Mouse (Mus musculus): ENCODE measurements at regions not wholly inside any gene's neighbourhood (a gene's known extent, or its start where the extent isn't known, plus 50 kb on each side); places are given as distances from the start of the nearest gene placed in this dataset.

DNA sequence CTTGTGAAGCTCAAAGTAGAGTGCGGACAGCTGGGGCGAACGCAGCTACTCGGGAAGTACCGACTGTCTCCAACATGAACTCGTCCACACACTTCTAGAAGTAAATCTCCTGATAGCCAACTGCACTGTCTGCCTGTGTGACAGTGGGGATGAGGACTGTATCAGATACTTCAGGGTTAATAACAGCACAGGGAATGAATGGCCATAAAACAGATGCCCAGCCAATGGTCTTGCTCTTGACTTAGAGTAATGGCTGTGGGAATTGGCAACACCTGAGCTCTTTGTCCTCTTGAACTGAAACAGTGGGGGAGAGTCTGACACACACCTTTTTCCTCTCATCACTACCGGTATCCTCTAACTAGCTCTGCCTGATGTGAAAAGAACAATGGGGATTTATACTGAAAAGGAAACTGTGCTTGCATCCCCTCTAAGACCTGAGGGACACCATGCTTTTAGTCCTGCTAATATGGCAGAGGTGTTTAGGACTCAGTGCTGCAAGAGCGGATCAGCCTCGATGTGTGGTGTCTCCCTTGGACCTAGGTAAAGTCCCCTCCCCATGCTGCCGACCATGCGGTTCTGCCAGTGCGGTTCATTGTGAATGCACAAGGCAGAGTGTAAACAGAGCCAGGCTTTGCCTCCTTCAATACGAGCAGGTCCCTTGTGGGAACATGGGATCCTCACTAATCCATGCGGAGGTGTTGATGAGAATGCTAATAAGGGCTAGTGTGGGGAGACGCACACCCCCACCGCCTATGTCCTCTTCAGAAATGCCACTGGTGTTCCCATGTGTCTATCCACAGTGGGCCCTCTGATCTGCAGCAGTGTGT is 355.5 kb downstream of the Eipr1 start:
- TF ChIP-seq CTCF (IDR thresholded peaks at IDR 0.05; ENCODE audit: low read depth) (no peak), EP300 (IDR thresholded peaks at IDR 0.05; ENCODE audit: low read depth) (no peak)

Measured in heart, postnatal 0 days (tissue).